Mouse (Mus musculus) frontal cortex, postnatal 36 days (tissue): Measurements from ENCODE around the gene Rab33b.

Experiments
- DNase-seq, 2 experiments: peaks; one replicate each; pipeline ENCODE4 v3.0.0; 2022; ENCODE audit warnings: low spot score in 2 of 2

Rab33b gene

GRCm38 (mm10) chr3:51511983-51512382 lies 28.3 kb downstream of the Rab33b start:
- no peak for DNase-seq

GRCm38 (mm10) chr3:51517467-51517866 lies 33.7 kb downstream of the Rab33b start:
- no peak for DNase-seq

DNA sequence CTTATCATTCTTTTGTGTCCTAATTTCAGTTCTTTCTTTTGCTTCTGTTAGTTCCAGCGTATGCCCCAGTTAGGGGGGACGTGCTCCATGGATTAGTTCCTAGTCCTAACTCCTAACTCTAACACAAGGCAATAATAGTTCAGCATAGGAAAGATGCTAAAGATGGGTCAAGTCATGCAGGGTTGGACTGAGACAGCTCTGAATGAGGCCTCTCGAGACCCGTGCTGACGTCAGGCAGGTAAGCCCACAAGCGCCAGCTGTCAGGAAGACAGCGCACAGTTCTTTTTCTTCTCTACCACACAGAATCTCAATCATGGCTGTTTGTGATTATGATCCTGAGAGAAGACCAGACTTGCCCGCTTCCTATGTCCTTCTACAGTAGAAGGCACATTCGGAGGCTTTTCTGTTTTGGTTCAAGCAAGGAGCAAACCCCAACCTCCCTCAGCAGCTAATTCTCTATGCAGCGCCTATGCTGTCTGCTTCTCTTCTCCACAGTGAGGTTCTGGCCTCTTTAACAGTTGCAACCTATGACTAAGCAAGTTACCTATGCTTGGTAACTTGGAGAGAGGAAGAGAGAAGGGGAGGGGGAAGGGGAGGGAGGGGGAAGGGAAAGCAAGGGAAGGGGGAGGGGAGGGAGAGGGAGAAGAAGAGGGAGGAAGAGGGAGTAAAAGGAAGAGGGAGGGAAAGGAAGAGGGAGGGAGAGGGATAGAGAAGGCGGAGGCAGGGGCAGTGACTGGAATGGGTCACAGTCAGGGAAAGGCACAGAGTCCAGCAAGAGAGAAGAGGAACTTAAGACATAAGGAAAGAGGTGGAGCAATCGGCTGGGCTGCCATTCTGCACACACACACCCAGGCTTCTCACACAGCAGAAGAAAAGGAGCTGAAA lies 34.4 kb downstream of the Rab33b start:
- DNase-seq = no peak

DNA sequence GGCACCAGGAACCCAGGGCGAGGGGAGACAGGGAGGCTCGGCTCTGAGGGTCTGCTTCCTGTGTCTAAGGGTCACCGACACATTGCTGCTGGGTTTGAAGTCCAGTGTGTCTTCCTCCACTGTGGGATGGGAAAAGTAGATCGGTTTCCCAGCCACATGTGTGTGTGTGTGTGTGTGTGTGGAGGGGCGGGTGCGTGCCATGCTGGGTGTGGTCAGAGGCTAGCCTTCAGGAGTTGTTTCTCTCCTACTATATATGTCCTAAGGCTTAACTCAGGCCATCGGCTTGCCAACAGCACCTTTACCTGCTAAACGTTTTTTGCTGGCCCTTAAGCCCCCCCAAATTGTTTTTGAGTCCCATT lies 35.0 kb downstream of the Rab33b start:
- no peak for DNase-seq

- DNase-seq = no peak
Measured at GRCm38 (mm10) chr3:51521262-51521661, 37.5 kb downstream of the Rab33b start.

DNA sequence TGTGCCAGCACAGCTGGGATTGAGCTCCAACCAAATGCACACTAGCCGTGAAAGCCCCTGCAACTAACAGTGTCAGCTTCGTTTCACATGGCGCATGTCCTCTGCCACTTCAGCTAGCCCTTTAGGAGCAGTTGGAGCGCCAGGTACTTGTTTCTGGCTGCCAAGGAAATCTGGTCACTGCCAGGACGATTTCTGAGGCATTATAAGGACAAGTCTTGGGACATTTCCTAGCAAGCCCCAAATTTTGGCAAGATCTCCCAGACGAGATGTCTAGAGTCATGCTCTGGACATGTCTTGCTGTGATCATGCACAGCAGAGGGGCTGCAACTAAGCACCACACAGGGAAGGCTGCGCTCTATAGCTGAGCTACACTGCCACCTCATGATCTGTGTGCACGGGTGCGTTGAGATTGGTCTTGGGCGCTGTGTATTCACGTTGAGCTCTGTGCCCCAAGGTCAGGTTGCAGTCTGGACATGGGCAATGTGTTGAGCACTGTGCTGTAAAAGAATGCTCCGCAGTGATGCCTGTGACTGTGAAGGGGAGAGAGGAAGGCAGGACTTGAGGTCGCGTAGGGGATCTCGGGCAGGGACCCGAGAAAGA lies 41.6 kb downstream of the Rab33b start:
- DNase-seq = no peak

GRCm38 (mm10) chr3:51526891-51527290 lies 43.2 kb downstream of the Rab33b start:
- DNase-seq = peak; percentile 60 to 81

DNA sequence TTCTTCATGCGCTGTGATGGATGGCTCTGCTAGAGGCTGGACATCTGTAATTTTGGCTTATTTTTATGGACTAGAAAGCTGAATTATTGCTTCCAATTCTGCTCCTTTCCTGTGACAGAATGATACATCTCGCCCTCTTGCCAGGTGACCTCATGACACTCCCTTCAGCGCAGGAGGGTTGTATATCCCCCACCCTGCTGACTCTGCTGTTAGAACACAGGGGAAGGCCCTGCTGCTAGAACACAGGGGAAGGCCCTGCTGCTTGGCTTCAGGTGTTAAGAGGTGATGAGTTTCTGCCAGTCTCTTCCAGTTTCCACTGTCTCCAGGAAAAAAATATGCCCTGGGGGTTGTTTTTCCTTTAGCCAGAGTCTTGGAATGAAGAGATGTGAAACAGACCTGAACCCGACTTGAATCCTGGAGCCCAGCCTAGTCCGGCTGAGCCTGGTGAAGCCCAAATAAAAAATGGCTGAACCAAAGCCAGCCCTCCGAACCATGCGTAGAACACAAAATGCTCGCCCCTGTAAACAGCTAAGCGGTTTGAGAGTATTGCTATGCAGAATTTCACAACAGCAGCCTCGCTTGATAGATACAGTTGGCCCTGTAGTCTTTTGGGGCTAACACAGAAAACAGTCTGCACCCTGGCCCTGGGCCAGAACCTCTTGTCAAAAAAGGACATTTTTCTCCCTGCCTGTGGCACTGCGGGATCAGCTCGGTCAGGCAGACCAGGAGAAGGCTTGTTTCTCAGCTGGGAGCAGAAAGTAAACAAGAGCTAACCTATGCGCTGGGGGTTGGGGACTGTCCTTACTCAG lies 48.0 kb downstream of the Rab33b start:
- DNase-seq = no peak

- DNase-seq = no peak
Measured at GRCm38 (mm10) chr3:51532282-51532620, 48.5 kb downstream of the Rab33b start.

DNA sequence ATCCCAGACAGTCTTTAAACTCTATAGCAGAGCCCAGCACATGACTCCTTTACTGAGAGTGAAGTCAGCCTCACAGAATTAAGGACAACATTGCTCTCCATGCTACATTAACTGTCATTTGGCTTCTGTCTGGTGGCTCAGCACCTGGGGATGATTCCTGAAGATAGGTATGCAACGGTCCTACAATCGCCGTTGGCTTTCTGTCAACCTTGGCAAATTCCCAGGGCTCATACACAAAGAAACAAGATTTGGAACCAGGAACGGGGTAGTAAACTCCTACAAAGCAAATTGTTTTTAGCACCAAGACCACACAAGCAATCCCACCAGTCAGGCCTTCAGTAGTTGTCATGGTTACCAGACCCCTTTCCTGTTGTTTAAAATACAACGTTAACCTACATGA lies 49.9 kb downstream of the Rab33b start:
- DNase-seq = no peak

DNA sequence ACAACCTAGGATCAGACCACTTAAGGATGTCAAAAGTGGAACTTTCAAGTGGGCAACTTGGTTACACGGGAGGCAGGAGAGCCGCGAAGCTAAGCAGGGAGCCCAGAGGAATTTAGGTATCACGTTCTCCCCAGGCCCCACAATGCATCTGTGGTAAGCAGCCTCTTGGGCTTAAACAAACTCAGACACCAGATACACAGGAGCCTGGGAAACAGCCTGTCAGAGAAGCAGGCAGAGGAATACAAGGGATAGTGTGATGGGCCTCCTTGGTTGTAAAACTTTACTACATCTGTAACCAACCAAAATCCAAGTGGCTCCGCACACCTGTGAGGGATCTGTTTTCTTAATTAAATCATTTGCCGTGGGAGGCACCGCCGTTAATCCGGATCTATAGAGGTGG lies 50.3 kb downstream of the Rab33b start:
- DNase-seq = no peak

GRCm38 (mm10) chr3:51539567-51540408 lies 56.1 kb downstream of the Rab33b start:
- peak; percentile 51 to 56 for DNase-seq

DNA sequence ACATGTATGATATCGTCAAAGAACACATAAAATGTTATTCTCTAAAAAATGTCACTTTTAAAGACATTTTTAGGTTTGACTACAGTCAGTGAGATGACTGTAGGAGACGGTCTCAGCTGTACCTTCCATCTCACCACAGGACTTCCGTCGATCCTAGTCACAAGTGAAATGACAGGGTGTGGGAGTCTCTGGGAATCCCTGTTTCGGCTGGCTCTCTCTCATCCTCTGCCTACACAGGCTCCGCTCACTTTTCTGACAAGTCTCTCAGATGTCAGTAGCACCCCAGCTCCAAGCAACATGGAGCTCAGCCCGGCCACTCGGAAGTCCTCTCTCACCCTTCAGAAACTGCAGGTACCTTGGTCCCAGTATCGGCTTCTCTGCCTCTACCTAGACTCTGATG lies 56.9 kb downstream of the Rab33b start:
- no peak for DNase-seq

GRCm38 (mm10) chr3:51544442-51545128 lies 60.9 kb downstream of the Rab33b start:
- no peak for DNase-seq
